Mouse (Mus musculus) right cerebral cortex, postnatal 25 days (tissue): Measurements from ENCODE around the gene Tnfrsf8.

Source experiments
- DNase-seq: peaks from one replicate; pipeline ENCODE4 v3.0.0; 2022

The Tnfrsf8 gene

GRCm38 (mm10) chr4:145267631-145268110 lies 47.3 kb downstream of the Tnfrsf8 start:
- no peak for DNase-seq

GRCm38 (mm10) chr4:145266505-145266904 lies 48.5 kb downstream of the Tnfrsf8 start:
- DNase-seq = no peak

DNA sequence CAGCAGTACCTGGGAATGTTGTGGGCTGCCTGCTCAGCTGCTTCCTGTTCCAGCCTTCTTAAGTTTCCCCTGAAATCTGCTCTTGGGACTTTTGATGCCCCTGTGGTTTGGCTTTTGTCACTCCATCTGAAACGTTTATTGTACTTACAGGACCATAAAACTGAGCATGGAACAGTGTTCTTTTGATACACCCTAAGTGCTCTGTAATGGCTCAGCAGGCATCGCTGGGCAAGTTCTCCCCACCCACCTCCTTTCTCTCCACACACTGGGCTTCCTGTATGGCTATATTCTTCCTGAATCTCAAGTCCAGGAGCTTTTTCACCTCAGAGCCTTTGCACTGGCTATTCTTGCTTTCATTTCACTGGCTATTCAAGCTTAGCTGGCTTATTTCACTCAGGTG lies 50.2 kb downstream of the Tnfrsf8 start:
- no peak for DNase-seq

- no peak for DNase-seq
These were observed 51.4 kb downstream of the Tnfrsf8 start for GRCm38 (mm10) chr4:145263583-145263982.

GRCm38 (mm10) chr4:145260802-145261201 lies 54.2 kb downstream of the Tnfrsf8 start:
- DNase-seq = no peak

GRCm38 (mm10) chr4:145257751-145258434 lies 57.1 kb downstream of the Tnfrsf8 start:
- DNase-seq = no peak

DNA sequence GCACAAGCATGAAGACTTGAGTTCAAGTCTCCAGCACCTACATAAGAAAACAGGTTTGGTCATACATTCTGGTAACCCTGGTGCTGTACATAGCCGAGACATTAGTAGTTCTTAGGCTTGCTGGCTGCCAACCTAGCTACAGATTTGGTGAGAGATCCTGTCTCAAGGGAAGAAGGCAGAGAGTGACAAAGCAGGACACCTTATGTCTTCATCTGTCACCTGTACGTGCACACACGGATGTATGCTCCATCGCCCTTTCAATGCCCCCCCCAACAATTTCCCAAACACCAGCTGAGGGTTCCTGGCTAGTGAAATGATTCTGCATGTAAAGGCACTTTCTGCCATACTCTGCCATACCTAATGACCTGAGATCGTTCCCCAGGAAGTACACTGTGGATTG lies 58.8 kb downstream of the Tnfrsf8 start:
- no peak for DNase-seq

GRCm38 (mm10) chr4:145254418-145254817 lies 60.5 kb downstream of the Tnfrsf8 start:
- DNase-seq = no peak

GRCm38 (mm10) chr4:145252611-145253010 lies 62.4 kb downstream of the Tnfrsf8 start:
- no peak for DNase-seq

DNA sequence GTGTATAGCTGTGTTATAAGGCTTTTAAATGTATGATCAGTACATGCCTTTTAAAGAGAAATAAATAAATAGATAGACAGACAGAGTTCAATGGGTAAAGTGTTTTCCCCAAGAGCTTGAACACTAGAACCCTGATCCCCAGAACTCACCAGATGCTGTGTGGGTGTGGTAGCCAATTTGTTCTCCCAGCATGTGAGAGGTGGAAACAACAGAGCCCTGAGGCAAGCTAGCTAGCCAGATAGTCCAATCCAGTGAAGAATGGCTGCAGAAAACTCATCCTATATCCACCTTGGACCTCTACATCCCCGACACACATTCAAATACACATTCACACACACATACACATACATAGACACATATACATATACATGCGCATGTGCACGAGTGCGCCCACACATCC lies 63.4 kb downstream of the Tnfrsf8 start:
- no peak for DNase-seq

GRCm38 (mm10) chr4:145250002-145250401 lies 65.0 kb downstream of the Tnfrsf8 start:
- no peak for DNase-seq

GRCm38 (mm10) chr4:145247556-145247955 lies 67.4 kb downstream of the Tnfrsf8 start:
- no peak for DNase-seq

DNA sequence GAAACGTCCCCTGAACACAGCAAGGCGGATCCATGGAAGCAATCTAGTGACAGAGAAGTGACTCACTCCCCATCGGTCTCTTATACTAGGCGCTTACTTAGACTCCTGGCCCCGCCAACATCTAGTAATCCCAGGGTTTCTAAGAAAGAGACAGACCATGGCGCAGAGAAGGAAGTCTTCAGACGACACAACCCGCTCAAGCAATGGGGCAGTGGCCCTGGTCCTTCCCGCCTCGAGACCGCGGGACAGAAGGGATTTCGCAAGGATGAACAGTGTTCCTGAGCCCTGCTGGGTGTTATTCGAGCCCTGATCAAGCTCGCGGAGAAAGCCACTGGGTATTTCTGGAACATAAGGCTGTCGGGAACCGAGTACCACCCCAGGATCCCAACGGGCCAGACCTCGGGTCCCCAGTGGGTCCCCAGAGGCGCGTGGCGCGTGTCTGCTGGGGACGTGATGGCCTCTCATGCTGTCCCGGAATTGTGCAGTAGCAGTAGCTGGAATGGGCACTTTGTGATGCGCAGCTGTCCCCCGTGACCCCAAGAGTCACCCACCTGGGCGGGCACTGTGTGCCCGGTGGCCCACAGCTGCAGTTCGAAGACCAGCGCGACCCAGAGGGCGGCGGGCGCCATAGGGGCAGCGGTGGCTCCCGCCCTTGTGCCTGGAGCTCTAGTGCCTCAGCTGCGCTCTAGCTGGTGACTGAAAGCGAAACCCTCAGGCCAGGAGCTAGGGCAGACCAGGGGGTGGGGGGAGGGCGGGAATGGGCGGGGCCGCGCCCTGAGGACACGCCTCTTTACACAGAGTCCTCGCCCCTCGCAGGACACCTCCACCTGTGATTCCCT lies 68.6 kb downstream of the Tnfrsf8 start, which contains the start of gene Tnfrsf1b:
Tnfrsf1b (minus strand) TSS at position 698 of the 839 bp plus-strand sequence.
- no peak for DNase-seq

DNA sequence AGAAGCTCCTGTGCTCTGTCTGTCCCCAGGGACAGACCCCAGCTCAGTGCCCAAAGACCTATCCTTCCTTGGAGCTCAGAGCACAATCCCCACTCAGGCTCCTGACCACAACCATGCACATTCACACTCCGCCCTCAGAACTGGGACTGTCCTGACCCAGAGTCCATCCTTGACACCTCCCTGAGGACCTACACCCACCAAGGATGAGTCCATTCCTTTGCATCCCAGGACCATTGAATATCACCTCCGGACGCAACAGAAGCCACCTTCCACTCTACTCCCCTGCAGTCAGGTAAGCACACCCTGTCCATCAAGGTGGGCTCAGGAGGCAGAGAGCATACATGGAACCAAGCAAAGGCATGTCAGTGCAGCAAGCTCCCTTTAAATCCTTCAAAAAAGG lies 69.4 kb downstream of the Tnfrsf8 start:
- no peak for DNase-seq

DNA sequence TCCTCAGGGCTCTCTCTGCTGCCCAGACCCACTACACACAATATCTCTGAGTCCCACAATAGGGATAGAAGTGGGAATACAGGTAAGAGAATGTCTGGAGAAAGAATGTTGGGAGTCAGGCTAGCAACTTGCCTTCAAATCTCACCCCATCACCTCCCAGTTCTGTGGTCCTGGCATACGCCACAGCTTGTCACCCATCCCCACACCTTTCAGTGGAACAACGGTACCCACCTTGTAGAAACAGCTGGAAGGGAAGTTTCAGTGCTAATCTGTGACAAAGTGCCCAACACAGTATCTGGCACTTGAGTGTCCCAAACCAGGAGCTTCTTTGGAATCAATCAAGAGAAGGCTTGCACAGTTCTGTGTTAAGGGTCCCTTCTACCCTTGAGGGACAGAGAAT lies 70.3 kb downstream of the Tnfrsf8 start:
- DNase-seq = no peak

- DNase-seq = no peak
These were observed 72.1 kb downstream of the Tnfrsf8 start for GRCm38 (mm10) chr4:145242719-145243350.

GRCm38 (mm10) chr4:145240723-145241231 lies 74.2 kb downstream of the Tnfrsf8 start:
- DNase-seq = no peak

DNA sequence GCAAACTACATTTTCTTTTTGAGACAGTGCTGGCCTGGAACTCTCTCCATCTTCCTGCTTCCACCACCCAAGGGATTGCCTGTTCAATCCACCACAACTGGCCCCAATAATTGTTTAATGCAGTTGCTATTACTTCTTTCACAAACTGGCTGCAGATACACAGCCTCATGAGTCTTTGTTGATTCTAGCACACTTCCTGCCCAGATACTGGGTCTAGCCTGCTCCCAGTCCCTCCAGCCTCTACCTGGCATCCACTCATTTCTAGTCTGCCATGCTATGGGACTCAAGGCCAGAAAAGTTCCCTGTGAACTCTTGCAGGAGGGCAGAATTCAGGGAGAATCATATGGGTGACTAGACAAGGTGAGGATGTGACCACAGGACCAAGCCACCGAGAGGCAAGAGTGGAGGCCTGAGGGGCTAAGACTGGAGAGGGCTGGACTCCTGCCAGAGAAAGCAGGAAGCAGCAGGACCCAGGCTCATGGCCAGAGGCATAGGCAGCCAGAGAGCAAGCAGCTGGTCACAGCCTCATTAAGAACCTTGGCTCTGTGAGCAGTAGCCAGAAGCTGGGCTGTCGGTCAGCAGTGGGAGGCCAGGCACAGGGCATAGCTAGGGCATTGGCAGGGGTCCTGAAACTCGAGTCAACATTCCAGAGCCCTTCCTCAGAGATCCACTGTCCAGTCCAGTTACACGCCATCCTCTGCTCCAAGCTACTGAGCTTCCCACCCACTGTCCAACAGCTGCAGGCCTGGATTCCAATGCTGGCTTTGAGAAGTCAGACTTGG lies 75.7 kb downstream of the Tnfrsf8 start:
- DNase-seq = no peak

DNA sequence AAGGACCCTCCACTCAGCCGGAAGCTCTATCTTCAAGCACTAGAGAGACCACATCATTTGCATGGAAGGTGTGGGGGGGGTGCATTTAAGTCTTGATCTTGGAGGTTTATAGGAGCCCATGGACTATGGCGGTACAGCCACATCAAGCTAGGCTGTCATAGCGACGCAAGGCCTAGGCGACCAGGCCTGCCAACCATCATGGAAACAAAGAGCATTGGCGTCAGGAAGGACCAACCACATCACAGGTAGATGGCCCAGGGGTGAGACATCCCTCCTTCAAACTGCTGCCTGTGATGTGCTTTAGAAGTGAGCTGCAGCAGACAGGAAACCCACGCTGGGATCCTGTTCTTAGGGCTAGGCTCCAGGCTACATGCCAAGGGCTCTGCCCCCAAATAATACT lies 78.9 kb downstream of the Tnfrsf8 start:
- DNase-seq = no peak

DNA sequence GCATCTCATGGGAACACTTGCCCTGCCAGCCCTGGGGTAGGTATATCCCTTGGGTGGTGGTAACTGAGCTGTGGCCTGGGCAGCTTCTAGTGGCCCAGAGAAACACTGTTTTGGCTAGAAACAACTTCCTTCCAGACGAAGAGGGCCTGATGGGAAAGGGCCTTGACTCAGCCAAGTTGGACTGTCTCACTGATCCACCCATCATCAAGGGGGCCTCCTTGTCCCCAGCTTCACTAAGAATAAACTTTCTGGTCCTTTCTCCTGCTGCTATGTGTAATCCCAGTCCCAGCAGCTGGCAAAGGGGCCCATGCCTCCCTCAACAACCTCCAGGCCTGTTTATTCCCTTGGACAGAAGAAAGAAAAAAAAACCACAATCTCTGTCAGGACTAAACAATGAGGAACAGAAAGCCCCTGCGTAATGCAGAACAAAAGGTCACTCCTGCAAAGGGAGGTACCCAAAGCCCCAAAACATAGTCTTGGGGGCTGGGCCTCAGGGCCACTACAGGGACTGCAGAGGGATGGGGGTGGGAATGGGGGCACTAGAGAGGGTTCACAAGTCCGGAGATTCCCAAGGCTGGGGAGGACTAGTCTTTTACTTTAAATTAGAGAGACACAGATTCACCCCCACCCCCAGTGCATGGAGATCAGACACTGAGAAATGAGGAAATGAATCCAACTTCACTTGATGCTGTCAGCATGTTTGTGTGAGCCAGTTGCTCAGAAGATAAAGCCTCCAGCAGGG lies 81.3 kb downstream of the Tnfrsf8 start:
- DNase-seq = no peak

DNA sequence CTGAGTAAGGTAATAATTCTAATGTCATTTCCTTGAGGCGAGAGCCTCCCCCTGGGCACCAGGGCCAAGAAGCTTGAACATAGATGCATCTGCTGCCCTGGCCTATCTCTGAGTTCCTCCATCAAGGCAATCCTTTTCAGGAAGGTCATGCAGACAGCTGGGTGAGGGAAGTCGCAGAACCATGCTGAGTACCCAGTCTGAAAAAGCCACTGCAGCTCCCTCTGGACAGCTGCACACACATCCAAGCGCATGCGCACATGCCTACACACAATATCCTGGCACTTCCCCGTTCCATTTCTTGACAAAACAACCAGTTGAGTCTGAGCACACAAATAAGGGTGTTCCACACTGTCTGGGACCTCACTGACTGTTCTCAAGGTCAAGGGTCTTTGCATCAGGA lies 83.2 kb downstream of the Tnfrsf8 start:
- no peak for DNase-seq

DNA sequence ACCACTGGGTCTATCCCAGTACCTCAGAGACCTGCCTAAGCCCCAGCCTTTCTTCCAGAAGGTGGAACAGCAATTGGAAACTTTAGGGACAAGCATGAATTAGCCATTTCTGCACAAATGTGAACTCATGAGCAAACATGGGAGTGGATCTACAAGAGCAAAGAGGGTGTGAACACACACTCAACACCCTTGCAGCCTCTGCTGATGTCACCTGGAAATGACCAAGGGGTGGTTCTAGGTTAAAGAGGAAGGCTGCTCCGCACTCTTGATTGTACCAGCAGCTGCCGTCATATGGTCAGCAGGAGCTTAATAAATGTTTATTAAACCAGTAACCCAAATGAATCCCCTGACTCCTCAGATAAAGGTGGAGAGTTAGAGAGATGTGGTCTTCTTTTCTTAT lies 84.3 kb downstream of the Tnfrsf8 start:
- no peak for DNase-seq
